Mouse (Mus musculus): ENCODE results near the gene Idh3a.

Gene Idh3a

DNA sequence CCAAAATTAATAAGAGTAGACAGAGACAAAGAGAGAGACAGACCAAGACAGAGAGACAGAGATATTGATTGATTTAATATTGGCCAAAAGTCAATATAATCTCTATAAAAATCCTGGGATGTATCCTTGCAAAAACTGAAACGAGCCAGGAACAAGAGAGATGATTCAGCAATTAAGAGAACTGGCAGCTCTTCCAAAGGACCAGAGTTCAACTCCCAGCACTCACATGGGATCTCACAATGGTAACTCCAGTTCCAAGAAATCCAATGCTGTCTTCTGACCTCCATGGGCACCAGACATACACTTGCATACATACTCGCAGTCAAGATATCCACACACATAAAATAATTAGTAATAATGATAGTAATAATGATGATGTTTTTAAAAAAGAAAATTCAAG, 66.6 kb downstream of the Idh3a start:
- DNase-seq, result no peak

Measured in thymus, postnatal 36 days (tissue).